Mouse (Mus musculus): ENCODE measurements around the gene Prkci.

Gene Prkci

GRCm38 (mm10) chr3:30995283-30995898 is at the start of gene Prkci:
Gene Prkci, plus strand, starts transcription at chr3:30995747.
- DNase-seq (ENCODE audit: low spot score in 2 of 2), result peak; percentile 89 to 94

- peak; percentile 48 to 60 for DNase-seq (ENCODE audit: low spot score in 2 of 2)
These were observed 43.9 kb upstream of the Prkci start for GRCm38 (mm10) chr3:30951652-30952051.

GRCm38 (mm10) chr3:30952273-30953070 is 43.1 kb upstream of the Prkci start:
- DNase-seq (ENCODE audit: low spot score in 2 of 2), result peak in 1 of 2 experiments; percentile 15

GRCm38 (mm10) chr3:30956327-30956726 is 39.2 kb upstream of the Prkci start:
- DNase-seq (ENCODE audit: low spot score in 2 of 2), result no peak

GRCm38 (mm10) chr3:30958709-30959108 is 36.8 kb upstream of the Prkci start:
- no peak for DNase-seq (ENCODE audit: low spot score in 2 of 2)

DNA sequence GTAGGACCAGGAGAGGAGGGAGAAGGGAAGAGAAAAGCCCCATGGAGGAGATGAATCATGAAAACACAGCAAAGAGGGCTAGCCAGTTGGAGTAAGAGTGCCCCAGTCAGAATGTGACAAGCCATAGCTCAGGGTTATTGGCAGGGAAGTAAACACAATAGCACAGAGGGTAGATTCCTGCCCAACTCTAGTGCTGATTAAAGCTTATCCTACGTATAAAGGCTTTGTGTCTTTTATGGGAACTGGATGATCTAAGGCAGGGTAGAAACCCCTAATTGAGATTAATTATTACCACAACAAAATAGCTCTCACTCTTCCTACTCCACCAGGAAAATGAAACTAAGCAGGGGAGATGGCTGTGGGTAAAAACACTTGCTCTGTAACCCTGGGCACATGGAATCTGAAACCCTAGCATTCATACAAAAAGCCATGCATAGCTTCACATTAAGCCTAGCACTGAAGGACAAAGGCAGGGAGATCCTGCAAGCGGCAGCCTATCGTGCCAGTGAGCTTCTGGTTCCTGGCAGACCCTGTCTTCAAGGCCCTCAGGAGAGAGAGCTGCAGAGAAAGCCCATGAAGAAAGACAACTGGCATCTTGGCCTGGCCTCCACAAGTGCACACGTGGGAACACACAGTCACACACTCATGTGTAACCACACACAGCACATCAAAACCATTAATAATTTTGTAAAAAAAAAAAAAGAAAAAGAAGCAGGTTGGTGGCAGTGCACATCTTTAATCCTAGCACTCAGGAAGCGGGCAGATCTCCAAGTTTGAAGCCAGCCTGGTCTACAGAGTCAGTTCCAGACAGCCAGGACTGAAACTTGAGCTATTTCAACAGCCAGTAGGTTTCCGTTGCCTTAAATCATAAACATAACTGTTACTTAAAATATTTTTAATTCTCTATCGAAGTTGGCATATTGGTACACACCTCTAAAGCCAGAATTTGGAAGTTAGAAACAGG is 35.4 kb upstream of the Prkci start:
- no peak for DNase-seq (ENCODE audit: low spot score in 2 of 2)

DNA sequence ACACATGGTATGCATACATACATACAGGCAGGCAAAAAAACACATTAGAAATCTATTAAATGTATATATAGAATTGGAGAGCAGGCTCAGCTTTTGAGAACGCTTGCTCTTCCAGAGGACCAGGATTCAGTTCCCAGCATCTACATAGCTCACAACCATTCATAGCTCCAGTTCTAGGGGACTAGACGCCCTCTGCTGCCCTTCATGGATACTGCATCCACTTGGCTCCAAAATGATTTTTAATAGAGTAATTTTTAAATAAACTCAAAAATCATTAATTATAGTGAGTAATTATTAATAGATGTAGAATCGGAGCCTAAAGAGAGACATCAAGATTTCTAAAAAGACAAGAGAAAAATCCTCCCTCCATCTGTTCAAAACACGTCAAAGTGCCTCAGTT is 32.4 kb upstream of the Prkci start:
- no peak for DNase-seq (ENCODE audit: low spot score in 2 of 2)

- no peak for DNase-seq (ENCODE audit: low spot score in 2 of 2)
These were observed 31.3 kb upstream of the Prkci start for GRCm38 (mm10) chr3:30964216-30964615.

DNA sequence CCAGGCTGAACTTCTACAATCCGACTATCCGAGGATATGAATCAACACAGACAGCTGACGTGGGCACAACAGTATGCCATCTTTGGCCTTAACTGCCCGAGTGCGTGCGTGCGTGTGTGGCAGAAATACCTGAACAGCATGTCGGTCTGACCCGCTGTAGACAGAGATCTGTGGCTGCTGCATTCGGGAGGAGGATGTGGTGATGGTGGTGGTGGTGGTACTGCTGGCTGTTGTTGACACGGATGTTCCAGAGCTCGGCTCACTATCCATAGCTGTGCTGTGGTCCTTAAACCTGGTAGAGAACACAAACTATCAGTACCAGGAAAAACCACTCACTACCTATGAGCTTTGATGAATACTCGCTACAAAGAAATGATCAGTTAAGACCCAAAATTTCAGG is 29.9 kb upstream of the Prkci start:
- DNase-seq (ENCODE audit: low spot score in 2 of 2), result no peak

DNA sequence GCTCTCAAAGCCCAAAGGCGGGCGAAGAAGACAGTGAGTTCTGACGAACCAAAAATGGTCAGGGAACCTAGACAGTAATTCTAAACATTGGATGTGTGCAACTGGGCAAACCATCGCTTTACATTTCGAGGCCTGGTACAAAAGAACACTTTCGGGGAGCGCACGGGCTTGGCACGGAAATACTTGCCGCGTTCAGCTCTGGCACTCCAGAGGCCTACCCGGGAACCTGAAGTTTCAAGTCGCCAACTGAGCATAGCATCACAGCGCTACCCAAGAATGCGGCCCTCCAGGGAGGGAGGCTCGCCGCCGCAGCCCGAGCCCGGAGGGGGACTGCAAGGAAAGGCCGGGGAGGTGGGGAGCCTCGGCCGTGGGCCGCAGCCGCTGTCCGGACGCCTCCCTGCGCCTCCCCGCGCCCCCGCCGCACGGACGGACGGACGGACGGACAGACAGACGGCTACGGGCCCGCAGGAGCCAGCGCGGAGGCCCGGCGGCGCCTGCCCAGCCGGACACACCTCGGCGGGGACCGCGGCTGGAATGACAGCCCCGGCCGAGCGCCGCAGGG is 26.9 kb upstream of the Prkci start:
- peak; percentile 46 to 52 for DNase-seq (ENCODE audit: low spot score in 2 of 2)

GRCm38 (mm10) chr3:30969104-30969581 is 26.4 kb upstream of the Prkci start, which contains the start of gene Phc3:
Gene Phc3, minus strand, starts transcription at chr3:30969415.
- peak; percentile 92 to 93 for DNase-seq (ENCODE audit: low spot score in 2 of 2)

GRCm38 (mm10) chr3:30975102-30975754 is 20.3 kb upstream of the Prkci start:
- peak; percentile 64 to 65 for DNase-seq (ENCODE audit: low spot score in 2 of 2)

- DNase-seq (ENCODE audit: low spot score in 2 of 2), result no peak
These were observed 18.4 kb upstream of the Prkci start for GRCm38 (mm10) chr3:30976991-30977603.

DNA sequence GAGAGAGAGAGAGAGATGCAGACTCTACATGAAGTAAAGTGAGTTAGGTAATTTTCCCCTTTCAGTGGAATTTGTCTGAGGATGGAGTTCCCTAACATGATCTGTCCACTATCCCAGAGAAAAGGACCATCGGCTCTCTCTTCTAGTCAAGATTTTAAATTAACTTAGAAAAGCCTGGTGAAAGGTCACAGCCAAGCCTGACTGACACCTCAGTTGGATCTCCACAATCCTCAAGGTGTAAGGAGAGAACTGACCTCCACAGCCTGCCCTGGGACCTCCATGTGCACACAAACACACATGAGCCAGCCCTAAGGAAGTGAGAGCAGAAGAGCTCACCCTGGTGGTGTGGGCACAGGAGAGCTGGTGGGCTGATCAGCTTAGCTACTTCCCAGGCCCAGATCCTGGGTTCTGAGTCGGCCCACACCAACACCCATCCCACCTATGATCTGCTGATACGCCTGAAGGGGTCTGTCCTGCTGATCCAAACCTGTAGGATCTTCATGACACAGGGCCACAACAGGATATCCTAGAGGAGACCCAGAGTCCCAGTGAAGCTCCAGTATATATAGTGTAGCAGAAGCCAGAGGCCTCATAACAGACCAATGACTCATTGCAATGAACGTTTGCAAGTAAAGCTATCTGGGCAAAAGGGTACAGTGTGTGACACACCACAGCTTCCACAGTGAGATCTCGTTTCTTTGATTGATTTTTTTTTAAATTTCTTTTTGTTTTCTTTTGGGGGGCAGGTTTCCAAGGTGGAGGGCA is 13.7 kb upstream of the Prkci start:
- no peak for DNase-seq (ENCODE audit: low spot score in 2 of 2)

GRCm38 (mm10) chr3:30982924-30983536 is 12.5 kb upstream of the Prkci start:
- DNase-seq (ENCODE audit: low spot score in 2 of 2), result no peak

DNA sequence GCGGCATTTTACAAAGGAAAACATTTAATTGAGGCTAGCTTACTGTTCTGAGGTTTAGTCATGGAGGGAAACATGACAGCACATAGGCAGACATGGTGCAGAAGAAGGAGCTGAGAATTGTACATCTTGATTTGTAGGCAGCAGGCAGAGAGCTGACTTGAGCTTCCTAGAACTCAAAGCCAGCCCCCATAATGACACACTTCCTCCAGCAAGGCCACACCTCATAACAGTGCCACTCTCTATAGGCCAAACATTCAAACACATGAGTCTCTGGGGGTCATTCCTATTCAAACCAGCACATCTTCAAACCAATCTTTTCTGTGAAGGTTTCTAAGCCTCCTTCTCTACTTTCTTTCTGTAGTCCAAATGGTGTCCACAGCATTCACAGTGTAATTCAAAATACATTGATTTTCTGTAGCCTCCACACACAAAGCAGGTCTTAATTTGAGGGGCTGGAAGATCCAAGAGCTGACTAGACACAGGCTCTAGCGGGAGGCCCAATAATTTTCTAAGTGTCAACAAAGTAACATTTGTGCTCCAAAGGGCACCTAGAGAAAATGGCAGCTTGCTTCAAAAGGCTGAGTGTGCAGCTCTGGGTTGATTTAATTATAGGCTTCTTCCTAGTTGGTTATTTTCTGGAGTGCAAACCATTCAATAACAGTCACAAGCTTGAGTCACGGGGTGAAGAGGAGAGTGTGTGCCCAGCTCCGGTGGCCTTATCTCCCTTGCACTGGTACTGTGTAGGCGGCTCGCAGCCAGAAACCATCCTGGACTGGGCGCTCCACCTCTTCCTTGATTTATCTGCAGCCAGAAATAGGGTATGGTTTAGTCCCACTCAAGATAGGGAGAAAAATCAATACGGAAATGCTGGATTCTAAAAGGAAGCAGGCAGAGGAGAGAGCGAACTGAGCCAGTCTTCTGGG is 7.9 kb upstream of the Prkci start:
- DNase-seq (ENCODE audit: low spot score in 2 of 2), result no peak

DNA sequence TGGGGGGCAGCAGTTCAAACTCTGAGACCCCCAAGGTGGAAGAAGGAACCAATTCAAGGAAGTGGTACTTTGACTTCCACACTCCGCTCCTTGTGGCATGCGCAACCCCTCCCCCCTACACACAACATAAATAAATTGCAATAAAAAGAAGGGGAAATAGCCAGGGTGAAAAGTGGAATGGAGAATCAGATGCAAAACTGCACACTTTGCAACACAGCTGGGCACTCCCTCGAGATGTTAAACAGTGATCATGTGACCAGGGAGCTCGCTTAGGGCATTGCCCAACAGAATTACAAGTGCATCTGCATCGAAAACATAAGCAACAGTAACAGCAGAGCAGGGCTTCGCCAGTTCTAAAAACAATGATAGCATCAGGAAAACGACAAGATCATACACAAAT is 3.4 kb upstream of the Prkci start:
- DNase-seq (ENCODE audit: low spot score in 2 of 2), result no peak

- DNase-seq (ENCODE audit: low spot score in 2 of 2), result no peak
These were observed 2.4 kb upstream of the Prkci start for GRCm38 (mm10) chr3:30993066-30993573.

All from right cerebral cortex, adult 2 months (tissue).